Mouse (Mus musculus) cortical plate, adult 2 months (tissue): Measurements from ENCODE around the gene Jun.

Source experiments
- CTCF ChIP-seq: fragments of 200-500 bp; IDR thresholded peaks from 2 replicates; pipeline ENCODE4 v1.5.1; 2011; ENCODE audit warnings: mild to moderate bottlenecking, control low read depth, low read length; ENCODE audit not compliant: insufficient read depth; ENCODE audit errors: extremely low read depth
- POLR2A ChIP-seq: fragments of 200-500 bp; IDR thresholded peaks from 2 replicates; pipeline ENCODE4 v1.6.1; 2011; ENCODE audit warnings: mild to moderate bottlenecking, low read length, control low read depth; ENCODE audit not compliant: insufficient read depth; ENCODE audit errors: extremely low read depth

DNA sequence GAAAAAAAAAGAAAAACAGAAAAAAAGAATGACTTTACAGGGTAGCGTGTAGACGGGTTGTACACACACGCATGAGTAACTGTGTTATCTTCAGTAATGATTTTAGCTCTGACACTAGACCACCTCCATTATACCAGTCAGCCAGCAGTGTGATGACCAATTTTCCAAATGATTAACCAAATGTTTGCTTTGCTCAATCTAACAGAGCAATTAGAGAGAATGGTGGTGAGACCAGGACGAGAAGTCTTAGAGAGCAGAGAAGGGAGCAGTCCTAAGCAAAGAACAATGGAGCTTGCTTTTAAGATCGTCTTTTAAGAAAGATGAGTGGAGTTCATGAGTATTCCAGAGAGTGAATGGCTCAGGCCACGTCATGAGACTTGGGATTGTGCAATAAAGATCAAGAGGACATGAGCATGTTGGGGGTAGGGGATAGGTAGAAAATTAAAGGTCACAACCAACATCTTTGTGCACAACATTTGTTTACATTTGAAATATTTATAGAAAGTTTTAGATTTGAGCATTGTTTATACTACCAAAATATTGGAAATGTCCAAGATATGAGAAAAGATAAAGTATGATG, 46.7 kb downstream of the Jun start:
- TF ChIP-seq CTCF (no peak), POLR2A (no peak)
